Mouse (Mus musculus) urinary bladder, postnatal 36 days (tissue): ENCODE data around the gene Hras.

Source experiments
- DNase-seq, 2 experiments: peaks; one replicate each; pipeline ENCODE4 v3.0.0; 2022; ENCODE audit warnings: low spot score in 2 of 2, mixed read lengths in 1 of 2

Hras gene

DNA sequence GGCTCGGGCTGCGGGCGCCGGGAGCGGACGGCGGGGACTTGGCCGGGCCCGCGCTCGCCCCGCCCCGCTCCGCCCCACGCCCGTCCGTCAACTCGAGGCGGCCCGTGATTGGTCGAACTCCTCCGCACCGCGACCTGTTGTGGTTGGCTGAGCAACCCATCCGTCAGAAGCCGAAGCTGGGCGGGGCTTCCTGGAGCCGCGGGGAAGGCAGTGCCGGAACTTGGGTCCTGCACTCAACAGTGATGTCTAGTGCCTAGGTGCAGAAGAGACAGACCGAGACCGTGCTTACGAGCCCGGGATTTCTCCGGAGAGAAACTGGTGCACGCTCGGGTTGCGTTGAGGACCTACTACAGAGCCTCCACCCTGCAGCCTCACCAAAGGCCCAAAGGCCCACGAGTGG, at the start of gene Hras, which contains the start of gene Lrrc56:
Gene Hras, minus strand, starts transcription at position 58 of the 400 bp plus-strand sequence.
Gene Lrrc56, plus strand, starts transcription at position 210 of the 400 bp plus-strand sequence.
- DNase-seq = peak; percentile 98

DNA sequence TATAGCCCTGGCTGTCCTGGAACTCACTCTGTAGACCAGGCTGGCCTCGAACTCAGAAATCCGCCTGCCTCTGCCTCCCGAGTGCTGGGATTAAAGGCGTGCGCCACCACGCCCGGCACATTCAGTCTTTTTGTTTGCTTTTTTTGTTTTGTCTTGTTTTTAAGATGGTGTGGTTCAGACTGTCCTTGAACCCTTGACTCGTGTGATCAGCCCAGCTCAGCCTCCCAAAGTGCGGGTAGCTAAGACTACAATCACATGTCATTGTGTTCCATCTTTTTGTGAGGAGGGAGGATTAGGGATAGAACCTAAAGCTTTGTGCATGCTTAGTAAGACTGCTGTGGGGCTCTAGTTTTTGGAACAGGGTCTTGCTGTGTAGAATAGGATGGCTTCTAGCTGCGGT, 37.7 kb upstream of the Hras start:
- no peak for DNase-seq

DNA sequence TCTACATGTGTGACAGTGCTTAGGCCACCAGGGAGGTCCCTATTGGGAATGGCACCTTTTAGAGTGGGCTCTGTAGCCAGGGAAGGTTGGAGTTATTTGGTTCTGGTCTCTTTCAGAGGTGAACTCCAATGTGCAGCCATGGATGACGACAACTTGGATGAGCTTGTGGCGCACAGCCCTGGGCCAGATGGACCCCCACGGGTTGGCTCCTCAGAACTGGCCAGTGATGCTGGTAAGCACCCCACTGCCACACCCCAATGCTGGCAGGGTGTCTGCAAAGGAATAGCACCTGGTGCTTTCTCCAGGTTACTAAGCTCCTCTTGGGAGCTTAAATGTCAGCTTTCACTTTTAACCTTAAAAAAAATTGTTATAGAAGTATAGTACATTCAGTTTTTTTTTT, 37.3 kb upstream of the Hras start:
- no peak for DNase-seq

DNA sequence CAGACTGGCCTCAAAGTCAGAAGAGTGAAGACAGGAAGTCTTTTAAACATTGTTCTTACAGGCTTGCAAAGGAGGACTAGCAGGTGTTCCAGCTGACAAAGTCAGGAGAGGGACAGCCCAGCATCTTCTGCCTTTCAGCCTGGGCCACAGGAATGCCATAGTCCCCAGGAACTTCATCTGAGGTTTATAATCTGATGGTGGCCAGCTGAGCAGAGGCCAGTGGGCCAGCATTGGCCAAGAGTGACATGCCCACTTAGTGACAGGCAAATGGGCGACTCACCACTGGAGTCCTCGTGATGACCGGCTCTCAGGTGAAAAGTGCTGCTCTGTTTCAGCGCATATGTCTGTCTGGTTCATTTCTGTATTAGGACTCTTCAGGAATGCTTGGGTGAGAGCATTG, 36.8 kb upstream of the Hras start:
- no peak for DNase-seq

GRCm38 (mm10) chr7:141229702-141230101, 35.9 kb upstream of the Hras start:
- DNase-seq = no peak

DNA sequence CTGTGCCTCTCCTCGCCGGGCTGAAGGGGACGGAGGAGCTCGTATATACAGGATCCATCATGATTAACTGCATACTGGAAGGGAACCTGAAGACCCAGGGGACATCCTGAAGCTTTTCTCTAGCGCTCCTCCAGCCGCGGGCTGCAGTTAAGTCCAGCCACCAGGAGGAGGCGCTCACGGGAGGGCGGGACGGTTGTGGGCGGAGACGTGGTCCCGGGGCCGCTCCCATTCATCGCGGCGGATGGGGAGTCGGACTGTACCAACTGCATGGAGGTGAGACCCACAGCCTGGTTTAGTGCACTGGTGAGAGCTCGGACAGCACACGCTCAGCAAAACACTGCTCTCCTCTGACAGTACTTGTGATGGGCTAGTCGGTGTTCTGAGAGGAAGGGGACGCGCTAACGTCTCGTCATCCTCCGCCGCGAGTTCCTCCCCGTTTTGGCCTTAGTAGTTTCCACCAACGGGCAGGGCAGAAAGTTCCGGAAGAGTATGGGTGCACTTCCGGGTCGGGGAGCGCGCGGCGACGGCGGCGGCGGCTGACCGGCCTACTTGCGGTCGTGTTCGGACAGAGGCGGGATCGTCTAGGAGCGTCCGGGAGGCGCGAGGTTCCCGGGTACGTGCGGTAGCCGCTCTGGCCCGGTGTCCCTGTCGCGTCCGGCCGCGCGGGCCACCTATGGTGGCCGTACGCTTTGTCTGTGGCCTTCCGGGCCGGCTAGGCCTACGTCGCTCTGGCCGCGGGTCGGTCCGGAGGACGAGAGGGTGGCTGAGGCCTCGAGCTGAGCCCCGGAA, 34.7 kb upstream of the Hras start, which contains the start of gene Phrf1:
Gene Phrf1, plus strand, starts transcription at position 506 of the 789 bp plus-strand sequence.
- peak; percentile 89 to 92 for DNase-seq

DNA sequence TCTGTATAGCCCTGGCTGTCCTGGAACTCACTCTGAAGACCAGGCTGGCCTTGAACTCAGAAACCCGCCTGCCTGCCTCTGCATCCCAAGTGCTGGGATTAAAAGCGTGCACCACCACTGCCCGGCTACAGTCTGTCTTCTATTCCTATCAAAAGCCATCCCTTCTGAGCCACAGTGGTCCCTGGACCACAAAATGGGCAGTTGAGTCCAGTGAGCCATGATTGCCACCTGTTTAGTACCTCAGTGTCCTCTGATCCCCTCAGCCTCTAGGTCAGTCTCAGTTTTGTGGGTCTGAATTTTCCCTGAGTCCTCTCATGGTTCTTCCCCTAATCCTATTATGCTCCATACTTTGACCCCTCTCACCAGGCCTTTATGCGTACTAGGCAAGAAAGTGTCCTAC, 34.0 kb upstream of the Hras start:
- DNase-seq = no peak

GRCm38 (mm10) chr7:141226535-141226934, 32.7 kb upstream of the Hras start:
- no peak for DNase-seq

DNA sequence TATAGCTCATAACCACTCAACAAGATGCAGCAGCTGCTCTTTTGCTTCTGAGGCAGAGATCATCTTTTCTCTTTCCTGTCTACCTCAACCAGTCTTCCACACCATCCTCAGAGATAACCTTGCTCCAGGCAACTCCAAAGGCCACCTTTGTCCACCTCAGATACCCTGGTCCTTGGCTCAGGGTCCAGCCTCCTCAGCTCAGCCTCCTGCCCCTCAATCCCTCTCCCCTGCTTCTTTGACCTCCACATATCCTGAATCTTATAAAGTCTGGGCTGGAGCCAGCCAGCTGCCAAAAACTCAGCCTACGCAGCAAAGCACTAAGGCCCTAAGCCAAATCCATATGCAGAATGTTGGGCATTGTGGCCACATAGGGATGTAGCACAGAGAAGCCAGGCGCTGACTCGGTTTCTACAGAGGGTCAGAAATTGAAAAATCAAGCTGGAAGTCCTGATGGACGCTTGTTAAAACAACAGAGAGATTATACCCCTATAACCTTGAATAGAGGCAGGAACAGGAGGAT, 29.0 kb upstream of the Hras start:
- no peak for DNase-seq

GRCm38 (mm10) chr7:141222126-141222467, 28.3 kb upstream of the Hras start:
- no peak for DNase-seq

GRCm38 (mm10) chr7:141221249-141222125, 27.7 kb upstream of the Hras start:
- peak; percentile 96 for DNase-seq

- no peak for DNase-seq
Observed at GRCm38 (mm10) chr7:141220377-141220776, 26.6 kb upstream of the Hras start.

GRCm38 (mm10) chr7:141219558-141220099, 25.8 kb upstream of the Hras start:
- DNase-seq = no peak

DNA sequence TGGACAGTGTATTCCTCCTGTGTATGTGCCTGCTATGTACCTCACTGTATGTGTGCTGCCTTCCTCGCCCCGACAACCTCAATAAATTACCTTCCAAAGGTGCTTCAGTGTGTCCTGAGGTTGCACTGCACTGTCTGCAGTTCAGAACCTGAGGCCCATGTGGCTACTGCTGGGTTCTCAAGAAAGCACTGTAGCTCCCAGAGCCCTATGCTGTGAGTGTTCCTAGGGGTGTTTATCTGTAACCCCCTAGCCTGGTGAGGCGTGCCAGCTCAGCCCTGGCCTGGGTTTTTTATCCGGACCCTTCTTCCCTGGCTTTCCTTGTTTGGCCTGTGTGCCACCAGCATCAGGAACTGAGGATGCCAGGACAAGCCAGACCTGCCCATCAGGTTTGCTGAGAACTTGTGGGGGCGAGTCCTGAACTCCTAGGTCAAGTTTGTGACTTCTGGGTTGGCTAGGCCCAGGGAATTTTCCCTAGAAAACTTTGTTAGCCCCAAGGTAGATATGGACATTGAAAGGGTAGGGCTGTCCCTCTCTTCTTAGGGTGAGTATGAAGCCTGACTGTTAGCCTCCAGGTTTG, 24.8 kb upstream of the Hras start:
- peak; percentile 52 to 67 for DNase-seq

DNA sequence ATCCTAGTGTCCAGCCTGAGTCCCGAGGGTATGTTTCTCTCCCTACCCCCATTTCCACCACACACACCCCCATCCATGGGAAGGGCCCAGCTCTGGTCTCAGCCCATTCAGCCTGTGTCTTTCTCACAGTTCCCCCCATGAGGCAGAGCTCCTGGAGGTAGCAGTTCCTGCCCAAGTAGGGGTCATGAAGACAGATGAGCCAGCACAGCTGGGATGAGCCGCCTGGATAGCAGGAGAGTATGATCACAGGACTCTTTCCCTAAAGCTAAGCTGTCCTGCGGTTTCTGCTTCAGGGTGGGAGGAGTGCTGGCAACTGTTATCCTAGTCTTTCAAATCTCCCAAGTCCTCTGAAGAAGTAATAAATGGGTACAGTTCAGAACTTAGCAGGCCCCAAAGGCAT, 24.3 kb upstream of the Hras start:
- no peak for DNase-seq

- peak in 1 of 2 experiments; percentile 20 for DNase-seq
Observed at GRCm38 (mm10) chr7:141217343-141218013, 23.7 kb upstream of the Hras start.

DNA sequence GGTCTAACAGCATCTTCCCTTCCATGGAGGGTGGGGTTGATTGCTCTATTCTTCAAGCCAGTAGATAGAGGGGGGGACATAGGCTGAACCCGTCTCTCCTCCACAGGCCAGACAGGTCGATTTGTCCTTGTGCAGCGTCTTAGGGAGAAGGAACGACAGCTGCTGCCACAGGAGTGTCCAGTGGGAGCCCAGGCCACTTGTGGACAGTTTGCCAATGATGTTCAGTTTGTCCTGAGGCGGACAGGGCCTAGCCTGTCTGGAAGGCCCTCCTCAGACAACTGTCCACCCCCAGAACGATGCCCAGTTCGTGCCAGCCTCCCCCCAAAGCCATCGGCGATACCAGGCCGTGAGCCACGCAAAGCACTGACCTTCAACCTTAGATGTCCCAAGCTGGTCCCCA, 23.1 kb upstream of the Hras start:
- DNase-seq = no peak

- peak; percentile 80 to 85 for DNase-seq
Observed at GRCm38 (mm10) chr7:141215880-141216733, 22.3 kb upstream of the Hras start.

- peak; percentile 93 to 94 for DNase-seq
Observed at GRCm38 (mm10) chr7:141215101-141215879, 21.5 kb upstream of the Hras start, which contains the start of gene Rassf7. TSS of gene Rassf7 (plus strand) at chr7:141215860.
